Mouse (Mus musculus) neural tube, embryonic 10.5 days (tissue): ENCODE results near the gene Col6a3.

Experiments
- DNase-seq: peaks from one replicate; pipeline ENCODE4 v3.0.0-alpha.2; 2017; ENCODE audit warnings: low spot score; ENCODE audit errors: extremely low spot score

The Col6a3 gene

GRCm38 (mm10) chr1:90797276-90797891 lies 46.4 kb downstream of the Col6a3 start:
- DNase-seq = no peak

GRCm38 (mm10) chr1:90793368-90793767 lies 50.4 kb downstream of the Col6a3 start:
- DNase-seq = no peak

GRCm38 (mm10) chr1:90790925-90791324 lies 52.8 kb downstream of the Col6a3 start:
- DNase-seq = no peak

GRCm38 (mm10) chr1:90789506-90789905 lies 54.3 kb downstream of the Col6a3 start:
- DNase-seq = no peak

- no peak for DNase-seq
Measured at GRCm38 (mm10) chr1:90780446-90780845, 63.3 kb downstream of the Col6a3 start.

- no peak for DNase-seq
Measured at GRCm38 (mm10) chr1:90779072-90779471, 64.7 kb downstream of the Col6a3 start.

GRCm38 (mm10) chr1:90775477-90776241 lies 68.1 kb downstream of the Col6a3 start:
- peak; percentile 51 for DNase-seq

- DNase-seq = no peak
Measured at GRCm38 (mm10) chr1:90771172-90771571, 72.6 kb downstream of the Col6a3 start.

- no peak for DNase-seq
Measured at GRCm38 (mm10) chr1:90770027-90770426, 73.7 kb downstream of the Col6a3 start.

GRCm38 (mm10) chr1:90769301-90769700 lies 74.5 kb downstream of the Col6a3 start:
- no peak for DNase-seq

GRCm38 (mm10) chr1:90758091-90758673 lies 85.6 kb downstream of the Col6a3 start:
- no peak for DNase-seq

- no peak for DNase-seq
Measured at GRCm38 (mm10) chr1:90753869-90754563, 89.8 kb downstream of the Col6a3 start.

GRCm38 (mm10) chr1:90751221-90751620 lies 92.5 kb downstream of the Col6a3 start:
- DNase-seq = no peak

- peak; percentile 59 for DNase-seq
Measured at GRCm38 (mm10) chr1:90750169-90750568, 93.6 kb downstream of the Col6a3 start.

GRCm38 (mm10) chr1:90748544-90748943 lies 95.2 kb downstream of the Col6a3 start:
- DNase-seq = no peak

GRCm38 (mm10) chr1:90743941-90744386 lies 99.8 kb downstream of the Col6a3 start:
- peak; percentile 87 for DNase-seq

GRCm38 (mm10) chr1:90743445-90743844 lies 100.3 kb downstream of the Col6a3 start:
- no peak for DNase-seq

GRCm38 (mm10) chr1:90742641-90743040 lies 101.1 kb downstream of the Col6a3 start:
- no peak for DNase-seq

GRCm38 (mm10) chr1:90740216-90741170 lies 103.3 kb downstream of the Col6a3 start:
- no peak for DNase-seq

GRCm38 (mm10) chr1:90738913-90739312 lies 104.9 kb downstream of the Col6a3 start:
- no peak for DNase-seq

- no peak for DNase-seq
Measured at GRCm38 (mm10) chr1:90729466-90729865, 114.3 kb downstream of the Col6a3 start.
